Mouse (Mus musculus): Measurements from ENCODE around the gene Rph3a. TPM values are rescaled to one million over a fixed set of nuclear protein-coding genes. Genes with fewer than 3 reads are reported as not detected.

Rph3a gene
- polyA plus RNA-seq, 1 experiment, result not detected

Other genes starting within 250 kb of the Rph3a start
- 0.33 TPM in 1 of 2 replicates, not detected in the other for gene Oas3, start 232.4 kb downstream of the Rph3a start, polyA plus RNA-seq (2012; ENCODE audit: insufficient read depth, insufficient read length, missing spikeins)
- not detected in 2 replicates for gene Oas1e, start 214.6 kb downstream of the Rph3a start, polyA plus RNA-seq (2012; ENCODE audit: insufficient read depth, insufficient read length, missing spikeins)
- 0.79 and 0.87 TPM in 2 replicates for gene Oas1c, start 197.6 kb downstream of the Rph3a start, polyA plus RNA-seq (2012; ENCODE audit: insufficient read depth, insufficient read length, missing spikeins)
- not detected in 2 replicates for gene Oas1f, start 162.7 kb downstream of the Rph3a start, polyA plus RNA-seq (2012; ENCODE audit: insufficient read depth, insufficient read length, missing spikeins)
- not detected in 2 replicates for gene Oas1h, start 148.7 kb downstream of the Rph3a start, polyA plus RNA-seq (2012; ENCODE audit: insufficient read depth, insufficient read length, missing spikeins)
- gene Oas1g, start 122.5 kb downstream of the Rph3a start, polyA plus RNA-seq (2012; ENCODE audit: insufficient read depth, insufficient read length, missing spikeins), result 2.2 TPM in 1 of 2 replicates, not detected in the other
- 1.3 TPM in 1 of 2 replicates, not detected in the other for gene Oas1a, start 102.6 kb downstream of the Rph3a start, polyA plus RNA-seq (2012; ENCODE audit: insufficient read depth, insufficient read length, missing spikeins)
- not detected in 2 replicates for gene Oas1d, start 95.6 kb downstream of the Rph3a start, polyA plus RNA-seq (2012; ENCODE audit: insufficient read depth, insufficient read length, missing spikeins)
- gene Ptpn11, start 181.3 kb upstream of the Rph3a start, polyA plus RNA-seq (2012; ENCODE audit: insufficient read depth, insufficient read length, missing spikeins), result 64.1 and 66.0 TPM in 2 replicates
- 462 and 609 TPM in 2 replicates for gene Rpl6, start 194.4 kb upstream of the Rph3a start, polyA plus RNA-seq (2012; ENCODE audit: insufficient read depth, insufficient read length, missing spikeins)
- gene Hectd4, start 210.1 kb upstream of the Rph3a start, polyA plus RNA-seq (2012; ENCODE audit: insufficient read depth, insufficient read length, missing spikeins), result 6.0 and 9.2 TPM in 2 replicates

Data from brown adipose tissue, adult 24 weeks (tissue).